8 mouse cellular contexts compared by ENCODE assay signal in the genomic region with DNA sequence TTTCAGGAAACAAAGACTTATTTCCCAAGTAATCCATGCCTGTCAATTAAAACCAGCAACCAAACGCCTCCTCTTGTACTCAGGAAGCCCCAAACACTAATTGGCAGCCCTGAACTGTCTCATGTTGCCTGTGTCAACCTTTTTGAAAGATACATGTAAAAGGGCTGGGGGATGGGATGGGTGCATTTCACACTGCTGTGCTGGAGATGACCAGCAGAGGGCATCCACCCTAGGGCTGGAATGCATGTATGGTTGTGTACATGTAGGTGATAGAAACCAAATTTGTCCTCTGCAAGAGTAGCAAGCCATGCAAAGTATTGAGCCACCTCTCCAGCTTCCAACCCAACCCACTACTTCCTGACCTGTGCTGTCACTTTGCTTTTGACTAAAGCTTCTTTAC. TPM values are rescaled to one million over a fixed set of nuclear protein-coding genes. Genes with fewer than 3 reads are reported as not detected.
DNase-seq lines count a peak whose midpoint lies in the region; ATAC-seq and TF ChIP-seq lines count a peak whose summit lies in the region.
"Had no signal": no experiment of that assay in that cellular context is flagged by ENCODE, and none has a peak within 500 bp of the region (broad histone marks: within the 10 kb centered on the region; RNA-seq: fewer than 3 reads in every experiment).

No protein-coding gene starts in this region.

- no peak overlapping the region for H3K27ac ChIP-seq in liver, embryonic 14.5 days
- H3K27ac ChIP-seq: limb, embryonic 12.5 days had no signal

- TF ChIP-seq EP300 in liver, embryonic 14.5 days (IDR thresholded peaks at IDR 0.05; ENCODE audit: low read depth): no peak

- peak; percentile 82 for TF ChIP-seq CTCF in E14TG2a.4 (conservative IDR thresholded peaks at IDR 0.05; ENCODE audit: low read length)
- TF ChIP-seq CTCF in liver, embryonic 14.5 days (IDR thresholded peaks at IDR 0.05; ENCODE audit: low read depth): peak; percentile 95

- no peak overlapping the region for H3K4me3 ChIP-seq in E14TG2a.4 (replicated peaks; ENCODE audit: low read length)
- no peak overlapping the region for H3K4me3 ChIP-seq in liver, embryonic 14.5 days (ENCODE audit: insufficient read depth in 1 of 2, low read depth in 2 of 2, low read length in 2 of 2)
- H3K4me3 ChIP-seq: limb, embryonic 12.5 days had no signal

- 0 out of 2 replicates have a peak, but pooled peaks have one; percentile 11 for ATAC-seq in frontal cortex, adult (ENCODE audit: low TSS enrichment)
- no peak for ATAC-seq in liver, embryonic 14.5 days (ENCODE audit: insufficient read depth)

- H3K4me2 ChIP-seq in liver, embryonic 14.5 days (ENCODE audit: low read depth): no peak overlapping the region
- H3K4me2 ChIP-seq: limb, embryonic 12.5 days had no signal

- H3K9ac ChIP-seq in liver, embryonic 14.5 days (replicated peaks): no peak overlapping the region
- H3K9ac ChIP-seq: limb, embryonic 12.5 days had no signal

- H3K27me3 ChIP-seq in E14TG2a.4 (ENCODE audit: insufficient read depth, low read length): no peaks in the 10 kb centered on the region
- no peaks in the 10 kb centered on the region for H3K27me3 ChIP-seq in liver, embryonic 14.5 days (ENCODE audit: control insufficient read depth, insufficient read depth, low read length)
- H3K27me3 ChIP-seq: limb, embryonic 12.5 days had no signal

- DNase-seq in A20 (ENCODE audit: low read depth, low spot score): peak; percentile 35
- DNase-seq in c-Kit-negative CD71-positive TER-119-positive erythroid progenitor cells, embryonic 14.5 days (ENCODE audit: low read depth, low spot score): peak; percentile 47
- peak; percentile 75 for DNase-seq in kidney, postnatal 10 days
- peak; percentile 48 to 61 (median 55) for DNase-seq in liver, embryonic 14.5 days (ENCODE audit: low read depth in 3 of 3, low spot score in 3 of 3)
- DNase-seq in right cerebral cortex, postnatal 10 days (ENCODE audit: low spot score in 2 of 2): peak; percentile 59 to 71

- WGBS in liver, embryonic 14.5 days (ENCODE audit: insufficient replicate concordance): 6% methylated on average over 1 of the region's 1 CpGs

- H3K36me3 ChIP-seq in E14TG2a.4 (ENCODE audit: insufficient read depth, low read length): peaks cover 11% of the 10 kb centered on the region
- H3K36me3 ChIP-seq in liver, embryonic 14.5 days (replicated peaks; ENCODE audit: control insufficient read depth, insufficient read depth, low read depth): peaks cover 5% of the 10 kb centered on the region

- no peaks in the 10 kb centered on the region for H3K9me3 ChIP-seq in E14TG2a.4 (ENCODE audit: low read length)
- no peaks in the 10 kb centered on the region for H3K9me3 ChIP-seq in liver, embryonic 14.5 days (ENCODE audit: control insufficient read depth, low read length)
- H3K9me3 ChIP-seq: limb, embryonic 12.5 days had no signal

- peaks cover 31% of the 10 kb centered on the region for H3K4me1 ChIP-seq in E14TG2a.4 (replicated peaks; ENCODE audit: low read depth, low read length)
- peaks cover 5 to 17% of the 10 kb centered on the region in 2 experiments; a peak in 3 of 4 replicates for H3K4me1 ChIP-seq in liver, embryonic 14.5 days (replicated peaks; ENCODE audit: control insufficient read depth in 2 of 2, insufficient read depth in 2 of 2, low read length in 1 of 2)

RNA-seq across cellular contexts. Expression of gene Paxip1, which starts 2.4 kb away (rescaled TPM):
- polyA plus RNA-seq in liver, embryonic 14.5 days (2012; rRNA removed): 25.6 and 26.5 TPM in 2 replicates
- 18.9 and 22.0 TPM in 2 replicates for polyA plus RNA-seq in liver, embryonic 14.5 days (2014; fragmentation: Nextera tagmentation; extraction: Ambion mirVana)

RNA-seq across cellular contexts. Expression of gene Htr5a, which starts 48.0 kb away (rescaled TPM):
- polyA plus RNA-seq in liver, embryonic 14.5 days (2012; rRNA removed): not detected in 2 replicates
- polyA plus RNA-seq in liver, embryonic 14.5 days (2014; fragmentation: Nextera tagmentation; extraction: Ambion mirVana): not detected in 2 replicates
- polyA plus RNA-seq: limb, embryonic 12.5 days had no signal
